Mouse (Mus musculus) C2C12 (cell line): Measurements from ENCODE around the gene Man2b1.

Experiments
- CEBPB ChIP-seq: IDR thresholded peaks from one replicate; pipeline ENCODE4 v1.6.1; 2011; ENCODE audit warnings: low read depth, mild to moderate bottlenecking, control low read depth, moderate library complexity
- CTCF ChIP-seq: IDR thresholded peaks from one replicate; pipeline ENCODE4 v1.5.1; 2011; ENCODE audit not compliant: control insufficient read depth, insufficient read depth, insufficient read length
- MAX ChIP-seq: IDR thresholded peaks from one replicate; pipeline ENCODE4 v1.6.1; 2011; ENCODE audit warnings: mild to moderate bottlenecking, control low read depth
- MYOD1 ChIP-seq: IDR thresholded peaks from one replicate; pipeline ENCODE4 v1.6.1; 2011; ENCODE audit warnings: low read depth; ENCODE audit not compliant: control insufficient read depth, insufficient read length
- MYOG ChIP-seq: IDR thresholded peaks from one replicate; pipeline ENCODE4 v1.6.1; 2011; ENCODE audit not compliant: control insufficient read depth, insufficient read length; ENCODE audit errors: extremely low read depth
- USF1 ChIP-seq: IDR thresholded peaks from one replicate; pipeline ENCODE4 v1.6.1; 2011; ENCODE audit warnings: low read depth, mild to moderate bottlenecking, control low read depth, moderate library complexity

DNA sequence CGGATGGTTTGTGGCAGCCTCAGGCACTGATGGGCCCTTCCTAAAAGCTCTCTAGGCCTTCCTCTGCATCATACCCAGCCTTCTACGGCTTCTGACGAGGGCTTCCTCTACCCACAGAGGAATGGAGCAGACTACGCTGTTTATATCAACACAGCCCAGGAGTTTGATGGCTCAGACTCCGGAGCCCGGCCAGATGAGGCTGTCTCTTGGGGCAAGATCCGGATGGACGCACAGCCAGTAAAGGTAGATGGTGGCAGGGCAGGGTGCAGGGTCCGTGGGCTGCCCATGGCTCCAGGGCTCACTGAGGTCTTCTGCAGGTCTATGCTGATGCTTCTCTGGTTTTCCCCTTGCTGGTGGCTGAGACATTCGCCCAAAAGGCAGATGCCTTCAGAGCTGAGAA lies 8.5 kb upstream of the Man2b1 start:
- TF ChIP-seq CTCF (no peak), MYOD1 (no peak), CEBPB (no peak), MAX (no peak), USF1 (no peak), MYOG (no peak)
